Mouse (Mus musculus): ENCODE measurements around the gene Ms4a10. TPM values are rescaled to one million over a fixed set of nuclear protein-coding genes. Genes with fewer than 3 reads are reported as not detected.

Ms4a10 gene
- polyA plus RNA-seq (2015; fragmentation: Illumina TruSeq; extraction: RNeasy Lipid Tissue Mini Kit (QIAGEN cat#74804); ENCODE audit: low read depth, low replicate concordance), result not detected

GRCm38 (mm10) chr19:10974238-10974865 lies at the start of gene Ms4a10:
Gene Ms4a10, minus strand, starts transcription at chr19:10974670.

DNA sequence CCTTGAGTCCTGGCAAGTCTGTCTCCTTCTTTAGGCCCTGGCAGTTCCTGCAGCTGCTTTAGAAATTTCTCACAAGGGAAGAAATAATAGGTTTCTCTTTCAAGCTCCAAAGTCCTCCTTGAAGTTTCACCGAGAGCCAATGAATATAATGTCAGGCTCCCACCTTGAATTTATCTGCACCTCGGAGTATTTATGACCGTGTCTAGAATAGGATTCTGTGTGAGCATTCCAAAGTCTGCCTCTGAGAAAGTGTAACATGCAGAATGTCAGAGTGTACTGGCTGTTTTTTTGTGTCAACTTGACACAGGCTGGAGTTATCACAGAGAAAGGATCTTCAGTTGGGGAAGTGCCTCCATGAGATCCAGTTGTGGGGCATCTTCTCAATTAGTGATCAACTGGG lies 43.4 kb upstream of the Ms4a10 start, which contains the start of gene Ms4a18:
Gene Ms4a18, minus strand, starts transcription at position 141 of the 400 bp plus-strand sequence.

GRCm38 (mm10) chr19:10993150-10993549 lies 18.7 kb upstream of the Ms4a10 start, which contains the start of gene Ms4a15:
Gene Ms4a15, minus strand, starts transcription at chr19:10993250.

GRCm38 (mm10) chr19:10949112-10949511 lies 25.4 kb downstream of the Ms4a10 start, which contains the start of gene Ccdc86:
Gene Ccdc86, minus strand, starts transcription at chr19:10949266.

DNA sequence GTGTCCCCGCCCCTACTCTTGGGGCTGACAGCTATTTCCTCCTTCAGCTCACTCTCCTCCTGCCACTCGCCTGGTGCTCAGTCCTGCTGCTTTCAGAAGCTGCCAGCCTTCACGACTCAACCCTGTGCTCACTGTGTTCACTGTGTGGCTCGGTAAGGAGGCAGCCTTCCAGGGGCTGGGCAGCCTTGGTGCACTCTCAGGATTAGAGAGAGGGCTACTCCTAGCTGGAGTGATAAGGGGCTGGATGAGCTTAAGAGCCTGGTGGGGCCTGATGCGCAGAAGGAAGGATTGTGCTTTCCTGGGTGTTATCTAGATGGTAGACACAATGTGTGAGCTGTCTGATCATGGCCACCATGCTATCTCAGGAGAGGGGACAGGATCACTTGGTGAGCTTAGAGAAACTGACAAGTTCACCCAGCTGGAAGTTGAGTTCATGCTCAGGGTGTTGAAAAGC lies 37.3 kb downstream of the Ms4a10 start, which contains the start of gene Ptgdr2:
Gene Ptgdr2, plus strand, starts transcription at position 51 of the 454 bp plus-strand sequence.

DNA sequence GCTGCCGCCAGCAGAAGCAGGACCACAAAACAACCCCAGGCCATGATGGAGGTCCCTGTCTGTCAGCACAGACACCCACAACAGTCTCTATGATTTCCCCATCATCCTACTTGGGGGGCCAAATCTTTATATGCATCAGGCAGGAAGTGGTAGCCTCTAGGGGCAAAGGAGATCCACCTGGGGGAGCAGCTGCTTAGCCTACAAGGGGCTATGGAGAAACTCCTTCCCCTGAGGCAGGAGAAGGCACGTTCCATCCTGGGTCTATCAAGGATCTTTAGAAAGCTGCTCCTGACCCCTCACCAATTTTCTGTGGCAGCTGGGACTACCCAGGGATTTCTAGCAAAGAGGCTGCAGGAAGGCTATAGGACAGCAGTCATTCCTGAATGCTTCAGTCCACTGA lies 53.9 kb downstream of the Ms4a10 start, which contains the start of gene Zp1:
Gene Zp1, minus strand, starts transcription at position 101 of the 400 bp plus-strand sequence.

Other genes with a start within 250 kb of the Ms4a10 start
- gene Cd5, start 235.7 kb downstream of the Ms4a10 start, polyA plus RNA-seq (2015; fragmentation: Illumina TruSeq; extraction: RNeasy Lipid Tissue Mini Kit (QIAGEN cat#74804); ENCODE audit: low read depth, low replicate concordance), result 0.19 TPM
- gene Cd6, start 144.6 kb downstream of the Ms4a10 start, polyA plus RNA-seq (2015; fragmentation: Illumina TruSeq; extraction: RNeasy Lipid Tissue Mini Kit (QIAGEN cat#74804); ENCODE audit: low read depth, low replicate concordance), result 3.3 TPM
- 1.3 TPM for gene Slc15a3, start 134.9 kb downstream of the Ms4a10 start, polyA plus RNA-seq (2015; fragmentation: Illumina TruSeq; extraction: RNeasy Lipid Tissue Mini Kit (QIAGEN cat#74804); ENCODE audit: low read depth, low replicate concordance)
- gene Tmem132a, start 104.7 kb downstream of the Ms4a10 start, polyA plus RNA-seq (2015; fragmentation: Illumina TruSeq; extraction: RNeasy Lipid Tissue Mini Kit (QIAGEN cat#74804); ENCODE audit: low read depth, low replicate concordance), result 126 TPM
- 42.7 TPM for gene Tmem109, start 92.7 kb downstream of the Ms4a10 start, polyA plus RNA-seq (2015; fragmentation: Illumina TruSeq; extraction: RNeasy Lipid Tissue Mini Kit (QIAGEN cat#74804); ENCODE audit: low read depth, low replicate concordance)
- gene Prpf19, start 79.4 kb downstream of the Ms4a10 start, polyA plus RNA-seq (2015; fragmentation: Illumina TruSeq; extraction: RNeasy Lipid Tissue Mini Kit (QIAGEN cat#74804); ENCODE audit: low read depth, low replicate concordance), result 231 TPM
- not detected for gene Zp1, start 54.0 kb downstream of the Ms4a10 start, polyA plus RNA-seq (2015; fragmentation: Illumina TruSeq; extraction: RNeasy Lipid Tissue Mini Kit (QIAGEN cat#74804); ENCODE audit: low read depth, low replicate concordance)
- not detected for gene Ptgdr2, start 37.5 kb downstream of the Ms4a10 start, polyA plus RNA-seq (2015; fragmentation: Illumina TruSeq; extraction: RNeasy Lipid Tissue Mini Kit (QIAGEN cat#74804); ENCODE audit: low read depth, low replicate concordance)
- gene Ccdc86, start 25.4 kb downstream of the Ms4a10 start, polyA plus RNA-seq (2015; fragmentation: Illumina TruSeq; extraction: RNeasy Lipid Tissue Mini Kit (QIAGEN cat#74804); ENCODE audit: low read depth, low replicate concordance), result 6.3 TPM
- not detected for gene Ms4a15, start 18.6 kb upstream of the Ms4a10 start, polyA plus RNA-seq (2015; fragmentation: Illumina TruSeq; extraction: RNeasy Lipid Tissue Mini Kit (QIAGEN cat#74804); ENCODE audit: low read depth, low replicate concordance)
- not detected for gene Ms4a18, start 43.4 kb upstream of the Ms4a10 start, polyA plus RNA-seq (2015; fragmentation: Illumina TruSeq; extraction: RNeasy Lipid Tissue Mini Kit (QIAGEN cat#74804); ENCODE audit: low read depth, low replicate concordance)
- gene Ms4a8a, start 106.4 kb upstream of the Ms4a10 start, polyA plus RNA-seq (2015; fragmentation: Illumina TruSeq; extraction: RNeasy Lipid Tissue Mini Kit (QIAGEN cat#74804); ENCODE audit: low read depth, low replicate concordance), result not detected
- gene 1700017D01Rik, start 156.2 kb upstream of the Ms4a10 start, polyA plus RNA-seq (2015; fragmentation: Illumina TruSeq; extraction: RNeasy Lipid Tissue Mini Kit (QIAGEN cat#74804); ENCODE audit: low read depth, low replicate concordance), result not detected
- gene 1700025F22Rik, start 190.7 kb upstream of the Ms4a10 start, polyA plus RNA-seq (2015; fragmentation: Illumina TruSeq; extraction: RNeasy Lipid Tissue Mini Kit (QIAGEN cat#74804); ENCODE audit: low read depth, low replicate concordance), result not detected
- gene Ms4a13, start 222.1 kb upstream of the Ms4a10 start, polyA plus RNA-seq (2015; fragmentation: Illumina TruSeq; extraction: RNeasy Lipid Tissue Mini Kit (QIAGEN cat#74804); ENCODE audit: low read depth, low replicate concordance), result not detected